Mouse (Mus musculus): ENCODE data around the gene Syf2. TPM values are rescaled to one million over a fixed set of nuclear protein-coding genes. Genes with fewer than 3 reads are reported as not detected.
A peak's percentile ranks its signal among the peaks of the same experiment; 100 is the strongest.

Syf2 gene
- polyA plus RNA-seq, 1 experiment from 2014 or later, result 76.5 TPM

- ATAC-seq (ENCODE audit: low FRiP score, low read depth), result no peak
- H3K9me3 ChIP-seq, result no peaks in the 10 kb centered on the region
- H3K27ac ChIP-seq (replicated peaks), result no peak overlapping the region
- 87% methylated on average over 8 of the region's 8 CpGs for WGBS
- peak overlapping the region; percentile 87 for H3K4me2 ChIP-seq (replicated peaks)
- H3K9ac ChIP-seq (replicated peaks), result no peak overlapping the region; the same call in 1 of the 2 replicates
- H3K27me3 ChIP-seq, result no peaks in the 10 kb centered on the region
- H3K4me3 ChIP-seq, result peak overlapping the region; percentile 100
- peaks cover 35% of the 10 kb centered on the region for H3K36me3 ChIP-seq
- H3K4me1 ChIP-seq, result peaks cover 19% of the 10 kb centered on the region
Observed at GRCm38 (mm10) chr4:134925206-134925605, 5.5 kb upstream of the Syf2 start.

GRCm38 (mm10) chr4:134927815-134928463, 2.8 kb upstream of the Syf2 start:
- no peak for ATAC-seq (ENCODE audit: low FRiP score, low read depth)
- H3K9me3 ChIP-seq, result no peaks in the 10 kb centered on the region
- peaks cover 37% of the 10 kb centered on the region for H3K36me3 ChIP-seq
- H3K4me1 ChIP-seq, result peaks cover 24% of the 10 kb centered on the region
- H3K4me2 ChIP-seq (replicated peaks), result no peak overlapping the region
- 76% methylated on average over 5 of the region's 5 CpGs for WGBS
- H3K4me3 ChIP-seq, result no peak overlapping the region
- H3K9ac ChIP-seq (replicated peaks), result no peak overlapping the region
- no peak overlapping the region for H3K27ac ChIP-seq (replicated peaks)
- H3K27me3 ChIP-seq, result no peaks in the 10 kb centered on the region

GRCm38 (mm10) chr4:134928464-134928836, 2.2 kb upstream of the Syf2 start:
- H3K9me3 ChIP-seq, result no peaks in the 10 kb centered on the region
- peaks cover 42% of the 10 kb centered on the region for H3K36me3 ChIP-seq
- H3K27me3 ChIP-seq, result no peaks in the 10 kb centered on the region
- ATAC-seq (ENCODE audit: low FRiP score, low read depth), result no peak
- H3K27ac ChIP-seq (replicated peaks), result no peak overlapping the region
- H3K4me3 ChIP-seq, result no peak overlapping the region
- H3K4me2 ChIP-seq (replicated peaks), result no peak overlapping the region
- peaks cover 24% of the 10 kb centered on the region for H3K4me1 ChIP-seq
- WGBS, result 96% methylated on average over 1 of the region's 1 CpGs
- no peak overlapping the region for H3K9ac ChIP-seq (replicated peaks)

- WGBS, result 87% methylated on average over 4 of the region's 4 CpGs
- no peaks in the 10 kb centered on the region for H3K9me3 ChIP-seq
- no peak overlapping the region for H3K4me3 ChIP-seq
- H3K4me2 ChIP-seq (replicated peaks), result no peak overlapping the region
- H3K27ac ChIP-seq (replicated peaks), result no peak overlapping the region
- H3K36me3 ChIP-seq, result peaks cover 53% of the 10 kb centered on the region
- H3K4me1 ChIP-seq, result peaks cover 24% of the 10 kb centered on the region
- no peaks in the 10 kb centered on the region for H3K27me3 ChIP-seq
- ATAC-seq (ENCODE audit: low FRiP score, low read depth), result no peak
- H3K9ac ChIP-seq (replicated peaks), result no peak overlapping the region
Observed at GRCm38 (mm10) chr4:134929536-134929935, 1.2 kb upstream of the Syf2 start.

- H3K9me3 ChIP-seq, result no peaks in the 10 kb centered on the region
- H3K36me3 ChIP-seq, result peaks cover 58% of the 10 kb centered on the region
- H3K4me2 ChIP-seq (replicated peaks), result peak overlapping the region; percentile 94
- peak; percentile 39; the same call in 1 of the 2 replicates for ATAC-seq (ENCODE audit: low FRiP score, low read depth)
- peak overlapping the region; percentile 24; the same call in 1 of the 2 replicates for H3K9ac ChIP-seq (replicated peaks)
- no peaks in the 10 kb centered on the region for H3K27me3 ChIP-seq
- peaks cover 23% of the 10 kb centered on the region for H3K4me1 ChIP-seq
- 32% methylated on average over 9 of the region's 9 CpGs for WGBS
- H3K27ac ChIP-seq (replicated peaks), result 0 out of 2 replicates have a peak overlapping the region, but pooled peaks have one; percentile 35
- H3K4me3 ChIP-seq, result peak overlapping the region; percentile 85
Observed at GRCm38 (mm10) chr4:134930190-134930589, 508 bp upstream of the Syf2 start.

- no peak overlapping the region for H3K27ac ChIP-seq (replicated peaks)
- H3K9ac ChIP-seq (replicated peaks), result no peak overlapping the region
- H3K9me3 ChIP-seq, result no peaks in the 10 kb centered on the region
- H3K36me3 ChIP-seq, result peaks cover 52% of the 10 kb centered on the region
- H3K4me3 ChIP-seq, result no peak overlapping the region
- WGBS, result 74% methylated on average over 17 of the region's 17 CpGs
- peaks cover 16% of the 10 kb centered on the region for H3K27me3 ChIP-seq
- H3K4me1 ChIP-seq, result no peaks in the 10 kb centered on the region; the same call in 1 of the 2 replicates
- ATAC-seq (ENCODE audit: low FRiP score, low read depth), result no peak
- no peak overlapping the region for H3K4me2 ChIP-seq (replicated peaks)
Observed at GRCm38 (mm10) chr4:134937240-134938176, 6.8 kb downstream of the Syf2 start.

- peaks cover 39% of the 10 kb centered on the region for H3K27me3 ChIP-seq
- no peak overlapping the region for H3K27ac ChIP-seq (replicated peaks)
- peaks cover 30% of the 10 kb centered on the region for H3K36me3 ChIP-seq
- H3K4me2 ChIP-seq (replicated peaks), result no peak overlapping the region
- H3K4me1 ChIP-seq, result peaks cover 4% of the 10 kb centered on the region; the same call in 1 of the 2 replicates
- 61% methylated on average over 9 of the region's 9 CpGs for WGBS
- no peaks in the 10 kb centered on the region for H3K9me3 ChIP-seq
- no peak overlapping the region for H3K9ac ChIP-seq (replicated peaks)
- ATAC-seq (ENCODE audit: low FRiP score, low read depth), result no peak
- H3K4me3 ChIP-seq, result no peak overlapping the region
Observed at GRCm38 (mm10) chr4:134939900-134940299, 9.2 kb downstream of the Syf2 start.

GRCm38 (mm10) chr4:134943758-134944538, 13.2 kb downstream of the Syf2 start:
- Histone ChIP-seq H3K4me1 (peaks cover 8% of the 10 kb centered on the region), H3K9ac (replicated peaks) (no peak overlapping the region), H3K27me3 (peaks cover 50% of the 10 kb centered on the region), H3K9me3 (no peaks in the 10 kb centered on the region), H3K27ac (replicated peaks) (no peak overlapping the region), H3K36me3 (no peaks in the 10 kb centered on the region), H3K4me2 (replicated peaks) (no peak overlapping the region), H3K4me3 (no peak overlapping the region)
- ATAC-seq (ENCODE audit: low FRiP score, low read depth), result no peak
- 56% methylated on average over 27 of the region's 27 CpGs for WGBS

GRCm38 (mm10) chr4:134946024-134946744, 15.5 kb downstream of the Syf2 start:
- Histone ChIP-seq H3K27ac (replicated peaks) (no peak overlapping the region), H3K9me3 (no peaks in the 10 kb centered on the region), H3K27me3 (peaks cover 39% of the 10 kb centered on the region), H3K4me2 (replicated peaks) (peak overlapping the region; percentile 45), H3K4me3 (peak overlapping the region; percentile 22; the same call in 1 of the 2 replicates), H3K36me3 (no peaks in the 10 kb centered on the region), H3K9ac (replicated peaks) (no peak overlapping the region), H3K4me1 (peaks cover 12% of the 10 kb centered on the region)
- 17% methylated on average over 17 of the region's 17 CpGs for WGBS
- no peak for ATAC-seq (ENCODE audit: low FRiP score, low read depth)

- 36% methylated on average over 11 of the region's 11 CpGs for WGBS
- peak; percentile 71 for ATAC-seq (ENCODE audit: low FRiP score, low read depth)
- Histone ChIP-seq H3K4me2 (replicated peaks) (no peak overlapping the region), H3K27me3 (peaks cover 23% of the 10 kb centered on the region), H3K9ac (replicated peaks) (no peak overlapping the region), H3K27ac (replicated peaks) (peak overlapping the region; percentile 67), H3K36me3 (no peaks in the 10 kb centered on the region), H3K4me3 (no peak overlapping the region), H3K4me1 (peaks cover 8% of the 10 kb centered on the region), H3K9me3 (no peaks in the 10 kb centered on the region)
Observed at GRCm38 (mm10) chr4:134950518-134951091, 19.9 kb downstream of the Syf2 start.

- H3K27ac ChIP-seq (replicated peaks), result no peak overlapping the region
- H3K9ac ChIP-seq (replicated peaks), result 0 out of 2 replicates have a peak overlapping the region, but pooled peaks have one; percentile 15
- H3K4me2 ChIP-seq (replicated peaks), result no peak overlapping the region
- no peak overlapping the region for H3K4me3 ChIP-seq
- no peak for ATAC-seq (ENCODE audit: low FRiP score, low read depth)
- no peaks in the 10 kb centered on the region for H3K36me3 ChIP-seq
- no peaks in the 10 kb centered on the region for H3K9me3 ChIP-seq
- H3K27me3 ChIP-seq, result peaks cover 40% of the 10 kb centered on the region
- WGBS, result 28% methylated on average over 15 of the region's 15 CpGs
- peaks cover 3% of the 10 kb centered on the region; the same call in 1 of the 2 replicates for H3K4me1 ChIP-seq
Observed at GRCm38 (mm10) chr4:134954461-134954860, 23.8 kb downstream of the Syf2 start.
